Mouse (Mus musculus): ENCODE data around the gene 4930442H23Rik. TPM values are rescaled to one million over a fixed set of nuclear protein-coding genes. Genes with fewer than 3 reads are reported as not detected.
"Not testable (repeated sequence)": the region's sequence is repeated elsewhere in the genome, so short reads cannot be mapped to it uniquely, and the experiment has no call there.

The 4930442H23Rik gene
- polyA plus RNA-seq, 1 experiment, result 0.07 TPM

GRCm38 (mm10) chr10:81190236-81190911 lies 6.7 kb upstream of the 4930442H23Rik start:
- no peaks in the 10 kb centered on the region for H3K79me3 ChIP-seq (ENCODE audit: low read depth)
- H3ac ChIP-seq (ENCODE audit: control insufficient read depth, insufficient read length, low read depth), result no peak overlapping the region
- no peak for TF ChIP-seq FOSL1 (IDR thresholded peaks at IDR 0.05; ENCODE audit: insufficient read depth, low read length, poor library complexity, severe bottlenecking)
- TF ChIP-seq CEBPB (IDR thresholded peaks at IDR 0.05; ENCODE audit: low read depth), result no peak
- TF ChIP-seq USF1 (IDR thresholded peaks at IDR 0.05; ENCODE audit: low read depth), result no peak
- peak; percentile 60 for TF ChIP-seq CTCF (IDR thresholded peaks at IDR 0.05; ENCODE audit: control insufficient read depth, insufficient read depth, insufficient read length)
- no peak for TF ChIP-seq MAX (IDR thresholded peaks at IDR 0.05)
- no peak for TF ChIP-seq MYOG (IDR thresholded peaks at IDR 0.05; ENCODE audit: control insufficient read depth, extremely low read depth, insufficient read length)
- TF ChIP-seq MYOD1 (IDR thresholded peaks at IDR 0.05; ENCODE audit: control insufficient read depth, insufficient read length, low read depth), result no peak
- peaks cover 11% of the 10 kb centered on the region for H3K79me2 ChIP-seq (ENCODE audit: control insufficient read depth, insufficient read depth)
- H3K36me3 ChIP-seq (ENCODE audit: control insufficient read depth, insufficient read depth), result peaks cover 36% of the 10 kb centered on the region
- H3K4me3 ChIP-seq (ENCODE audit: insufficient read depth, poor library complexity, severe bottlenecking), result no peak overlapping the region
- H3K27me3 ChIP-seq (ENCODE audit: control insufficient read depth, insufficient read depth, insufficient read length), result no peaks in the 10 kb centered on the region

GRCm38 (mm10) chr10:81189821-81190220 lies 6.2 kb upstream of the 4930442H23Rik start:
- H3K27me3 ChIP-seq (ENCODE audit: control insufficient read depth, insufficient read depth, insufficient read length), result no peaks in the 10 kb centered on the region
- H3K79me3 ChIP-seq (ENCODE audit: low read depth), result no peaks in the 10 kb centered on the region
- H3K79me2 ChIP-seq (ENCODE audit: control insufficient read depth, insufficient read depth), result peaks cover 16% of the 10 kb centered on the region
- H3K36me3 ChIP-seq (ENCODE audit: control insufficient read depth, insufficient read depth), result peaks cover 41% of the 10 kb centered on the region
- no peak for TF ChIP-seq CEBPB (IDR thresholded peaks at IDR 0.05; ENCODE audit: low read depth)
- no peak for TF ChIP-seq FOSL1 (IDR thresholded peaks at IDR 0.05; ENCODE audit: insufficient read depth, low read length, poor library complexity, severe bottlenecking)
- no peak for TF ChIP-seq MYOD1 (IDR thresholded peaks at IDR 0.05; ENCODE audit: control insufficient read depth, insufficient read length, low read depth)
- TF ChIP-seq USF1 (IDR thresholded peaks at IDR 0.05; ENCODE audit: low read depth), result no peak
- no peak for TF ChIP-seq MAX (IDR thresholded peaks at IDR 0.05)
- no peak overlapping the region for H3ac ChIP-seq (ENCODE audit: control insufficient read depth, insufficient read length, low read depth)
- H3K4me3 ChIP-seq (ENCODE audit: insufficient read depth, poor library complexity, severe bottlenecking), result no peak overlapping the region

GRCm38 (mm10) chr10:81187161-81187560 lies 3.5 kb upstream of the 4930442H23Rik start:
- H3K27me3 ChIP-seq (ENCODE audit: control insufficient read depth, insufficient read depth, insufficient read length), result no peaks in the 10 kb centered on the region
- peaks cover 27% of the 10 kb centered on the region for H3K79me2 ChIP-seq (ENCODE audit: control insufficient read depth, insufficient read depth)
- peaks cover 44% of the 10 kb centered on the region for H3K36me3 ChIP-seq (ENCODE audit: control insufficient read depth, insufficient read depth)
- peaks cover 2% of the 10 kb centered on the region for H3K79me3 ChIP-seq (ENCODE audit: low read depth)
- H3ac ChIP-seq (ENCODE audit: control insufficient read depth, insufficient read length, low read depth), result no peak overlapping the region
- TF ChIP-seq CTCF (IDR thresholded peaks at IDR 0.05; ENCODE audit: control insufficient read depth, insufficient read depth, insufficient read length), result no peak
- TF ChIP-seq FOSL1 (IDR thresholded peaks at IDR 0.05; ENCODE audit: insufficient read depth, low read length, poor library complexity, severe bottlenecking), result no peak
- TF ChIP-seq MYOG (IDR thresholded peaks at IDR 0.05; ENCODE audit: control insufficient read depth, extremely low read depth, insufficient read length), result no peak
- no peak for TF ChIP-seq USF1 (IDR thresholded peaks at IDR 0.05; ENCODE audit: low read depth)
- TF ChIP-seq MAX (IDR thresholded peaks at IDR 0.05), result no peak
- no peak for TF ChIP-seq CEBPB (IDR thresholded peaks at IDR 0.05; ENCODE audit: low read depth)
- TF ChIP-seq MYOD1 (IDR thresholded peaks at IDR 0.05; ENCODE audit: control insufficient read depth, insufficient read length, low read depth), result no peak
- H3K4me3 ChIP-seq (ENCODE audit: insufficient read depth, poor library complexity, severe bottlenecking), result no peak overlapping the region

- Histone ChIP-seq H3K4me3 (ENCODE audit: insufficient read depth, poor library complexity, severe bottlenecking) (no peak overlapping the region), H3ac (ENCODE audit: control insufficient read depth, insufficient read length, low read depth) (peak overlapping the region; percentile 28), H3K79me3 (ENCODE audit: low read depth) (peaks cover 16% of the 10 kb centered on the region), H3K36me3 (ENCODE audit: control insufficient read depth, insufficient read depth) (peaks cover 54% of the 10 kb centered on the region), H3K27me3 (ENCODE audit: control insufficient read depth, insufficient read depth, insufficient read length) (no peaks in the 10 kb centered on the region), H3K79me2 (ENCODE audit: control insufficient read depth, insufficient read depth) (peaks cover 49% of the 10 kb centered on the region)
- no peak for TF ChIP-seq FOSL1 (IDR thresholded peaks at IDR 0.05; ENCODE audit: insufficient read depth, low read length, poor library complexity, severe bottlenecking)
- no peak for TF ChIP-seq USF1 (IDR thresholded peaks at IDR 0.05; ENCODE audit: low read depth)
Measured at GRCm38 (mm10) chr10:81184765-81185164, 1.1 kb upstream of the 4930442H23Rik start.

GRCm38 (mm10) chr10:81182336-81183333 lies 1.0 kb downstream of the 4930442H23Rik start, which contains the start of gene Dapk3:
Dapk3 (plus strand) TSS chr10:81183005.
- H3K79me2 ChIP-seq (ENCODE audit: control insufficient read depth, insufficient read depth), result peaks cover 69% of the 10 kb centered on the region
- TF ChIP-seq FOSL1 (IDR thresholded peaks at IDR 0.05; ENCODE audit: insufficient read depth, low read length, poor library complexity, severe bottlenecking) (peak; percentile 29), MAX (IDR thresholded peaks at IDR 0.05) (peak; percentile 89), MYOG (IDR thresholded peaks at IDR 0.05; ENCODE audit: control insufficient read depth, extremely low read depth, insufficient read length) (peak; percentile 90), CEBPB (IDR thresholded peaks at IDR 0.05; ENCODE audit: low read depth) (peak; percentile 13), CTCF (IDR thresholded peaks at IDR 0.05; ENCODE audit: control insufficient read depth, insufficient read depth, insufficient read length) (no peak)
- H3K4me3 ChIP-seq (ENCODE audit: insufficient read depth, poor library complexity, severe bottlenecking), result peak within 1 kb of the TSS; percentile 43
- peaks cover 68% of the 10 kb centered on the region for H3K36me3 ChIP-seq (ENCODE audit: control insufficient read depth, insufficient read depth)
- peaks cover 38% of the 10 kb centered on the region for H3K79me3 ChIP-seq (ENCODE audit: low read depth)
- no peaks in the 10 kb centered on the region for H3K27me3 ChIP-seq (ENCODE audit: control insufficient read depth, insufficient read depth, insufficient read length)
- peak within 1 kb of the TSS; percentile 75 for H3ac ChIP-seq (ENCODE audit: control insufficient read depth, insufficient read length, low read depth)

- Histone ChIP-seq H3K36me3 (ENCODE audit: control insufficient read depth, insufficient read depth) (peaks cover 70% of the 10 kb centered on the region), H3K79me3 (ENCODE audit: low read depth) (peaks cover 45% of the 10 kb centered on the region), H3K4me3 (ENCODE audit: insufficient read depth, poor library complexity, severe bottlenecking) (peak overlapping the region; percentile 6), H3K79me2 (ENCODE audit: control insufficient read depth, insufficient read depth) (peaks cover 71% of the 10 kb centered on the region)
- H3ac ChIP-seq (ENCODE audit: control insufficient read depth, insufficient read length, low read depth); H3K27me3 ChIP-seq (ENCODE audit: control insufficient read depth, insufficient read depth, insufficient read length): not testable (repeated sequence)
Measured at GRCm38 (mm10) chr10:81181860-81182259, 1.8 kb downstream of the 4930442H23Rik start.
